Mouse (Mus musculus): ENCODE results near the gene Frmd4b. TPM values are rescaled to one million over a fixed set of nuclear protein-coding genes. Genes with fewer than 3 reads are reported as not detected.

Gene Frmd4b
- total and polyA plus RNA-seq, 3 experiments, result 0.44 to 2.9 TPM; not detected in 1

- Histone ChIP-seq H3K9me3 (replicated peaks) (no peaks in the 10 kb centered on the region), H3K36me3 (replicated peaks) (no peaks in the 10 kb centered on the region), H3K4me1 (ENCODE audit: insufficient read depth, low read depth, low read length) (no peaks in the 10 kb centered on the region), H3K27me3 (ENCODE audit: insufficient read depth, low read length) (no peaks in the 10 kb centered on the region), H3K4me3 (ENCODE audit: low read depth, low read length) (no peak overlapping the region)
- no peak for TF ChIP-seq CTCF (IDR thresholded peaks at IDR 0.05; ENCODE audit: low read depth, low read length)
- TF ChIP-seq TAL1 (conservative IDR thresholded peaks at IDR 0.05; ENCODE audit: low read depth, low read length), result no peak
- TF ChIP-seq GATA2 (IDR thresholded peaks at IDR 0.05; ENCODE audit: borderline replicate concordance, low read depth, low read length), result no peak
- TF ChIP-seq POLR2AphosphoS5 (IDR thresholded peaks at IDR 0.05; ENCODE audit: insufficient replicate concordance, low read depth, low read length), result no peak
- DNase-seq (ENCODE audit: low spot score) (no peak), ATAC-seq (ENCODE audit: extremely low read depth, insufficient number of reproducible peaks, low FRiP score, poor library complexity, severe bottlenecking) (no peak)
Observed at GRCm38 (mm10) chr6:97273777-97274176, 343.6 kb downstream of the Frmd4b start.

DNA sequence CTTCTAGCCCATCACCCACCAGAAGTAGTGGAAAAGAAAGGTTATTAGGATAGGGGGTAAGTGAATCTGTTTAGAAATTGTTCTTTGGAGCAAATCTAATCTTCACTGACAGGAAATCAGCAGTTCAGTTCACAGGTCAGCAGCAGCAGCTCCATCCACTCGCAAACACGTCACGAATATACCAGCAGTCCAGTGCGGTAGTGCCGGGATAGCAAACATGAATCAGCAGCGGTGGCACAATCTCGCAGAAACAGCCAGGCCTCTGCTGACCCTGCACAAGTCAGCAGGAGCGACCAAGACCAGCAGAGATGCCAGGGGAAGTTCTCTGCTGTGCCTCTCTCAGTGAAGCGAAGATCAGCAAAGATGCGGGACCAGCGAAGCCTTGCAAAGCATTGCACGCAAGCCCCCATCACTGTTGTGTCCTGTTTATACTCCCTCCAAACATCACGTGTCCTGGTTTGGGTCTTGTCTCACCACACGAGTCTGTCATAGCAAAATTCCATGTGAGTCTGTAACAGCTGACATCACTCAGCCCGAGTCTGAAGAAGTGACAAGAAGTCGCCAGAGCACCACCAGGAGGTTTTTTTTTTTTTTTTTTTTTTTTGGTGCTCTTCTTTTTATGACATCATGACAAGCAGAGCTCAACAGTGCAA, 344.2 kb downstream of the Frmd4b start:
- Histone ChIP-seq H3K4me3 (ENCODE audit: low read depth, low read length) (no peak overlapping the region), H3K36me3 (replicated peaks) (no peaks in the 10 kb centered on the region), H3K27me3 (ENCODE audit: insufficient read depth, low read length) (no peaks in the 10 kb centered on the region), H3K4me1 (ENCODE audit: insufficient read depth, low read depth, low read length) (no peaks in the 10 kb centered on the region), H3K9me3 (replicated peaks) (no peaks in the 10 kb centered on the region)
- TF ChIP-seq GATA2 (IDR thresholded peaks at IDR 0.05; ENCODE audit: borderline replicate concordance, low read depth, low read length), result no peak
- no peak for TF ChIP-seq POLR2AphosphoS5 (IDR thresholded peaks at IDR 0.05; ENCODE audit: insufficient replicate concordance, low read depth, low read length)
- no peak for TF ChIP-seq CTCF (IDR thresholded peaks at IDR 0.05; ENCODE audit: low read depth, low read length)
- no peak for TF ChIP-seq GATA1 (IDR thresholded peaks at IDR 0.05; ENCODE audit: borderline replicate concordance, low read length)
- no peak for TF ChIP-seq TAL1 (conservative IDR thresholded peaks at IDR 0.05; ENCODE audit: low read depth, low read length)
- ATAC-seq (ENCODE audit: extremely low read depth, insufficient number of reproducible peaks, low FRiP score, poor library complexity, severe bottlenecking), result no peak
- DNase-seq (ENCODE audit: low spot score), result no peak

DNA sequence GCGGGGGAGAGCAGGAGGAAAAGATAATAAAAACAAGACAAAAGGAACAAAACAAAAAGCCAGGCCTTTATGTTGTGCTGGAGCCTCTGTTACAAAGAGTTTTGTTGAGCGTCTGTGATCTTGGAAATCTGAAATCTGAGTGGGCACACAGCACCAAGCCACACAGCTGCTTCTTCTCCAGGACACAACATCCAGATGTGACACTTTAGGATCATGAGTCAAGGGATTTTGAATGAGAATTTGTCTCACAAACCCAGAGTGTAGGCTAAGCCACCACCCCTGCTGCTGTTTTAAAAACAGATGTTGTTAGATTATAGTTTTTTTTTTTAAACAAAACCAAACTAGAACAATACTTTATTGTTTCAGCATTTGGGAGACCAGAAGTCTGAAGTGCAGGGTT, 345.0 kb downstream of the Frmd4b start:
- TF ChIP-seq GATA1 (IDR thresholded peaks at IDR 0.05; ENCODE audit: borderline replicate concordance, low read length) (no peak), TAL1 (conservative IDR thresholded peaks at IDR 0.05; ENCODE audit: low read depth, low read length) (no peak), GATA2 (IDR thresholded peaks at IDR 0.05; ENCODE audit: borderline replicate concordance, low read depth, low read length) (no peak), CTCF (IDR thresholded peaks at IDR 0.05; ENCODE audit: low read depth, low read length) (no peak), POLR2AphosphoS5 (IDR thresholded peaks at IDR 0.05; ENCODE audit: insufficient replicate concordance, low read depth, low read length) (no peak)
- ATAC-seq (ENCODE audit: extremely low read depth, insufficient number of reproducible peaks, low FRiP score, poor library complexity, severe bottlenecking) (no peak), DNase-seq (ENCODE audit: low spot score) (no peak)
- Histone ChIP-seq H3K4me3 (ENCODE audit: low read depth, low read length) (no peak overlapping the region), H3K27me3 (ENCODE audit: insufficient read depth, low read length) (no peaks in the 10 kb centered on the region), H3K9me3 (replicated peaks) (no peaks in the 10 kb centered on the region), H3K36me3 (replicated peaks) (no peaks in the 10 kb centered on the region), H3K4me1 (ENCODE audit: insufficient read depth, low read depth, low read length) (no peaks in the 10 kb centered on the region)

DNA sequence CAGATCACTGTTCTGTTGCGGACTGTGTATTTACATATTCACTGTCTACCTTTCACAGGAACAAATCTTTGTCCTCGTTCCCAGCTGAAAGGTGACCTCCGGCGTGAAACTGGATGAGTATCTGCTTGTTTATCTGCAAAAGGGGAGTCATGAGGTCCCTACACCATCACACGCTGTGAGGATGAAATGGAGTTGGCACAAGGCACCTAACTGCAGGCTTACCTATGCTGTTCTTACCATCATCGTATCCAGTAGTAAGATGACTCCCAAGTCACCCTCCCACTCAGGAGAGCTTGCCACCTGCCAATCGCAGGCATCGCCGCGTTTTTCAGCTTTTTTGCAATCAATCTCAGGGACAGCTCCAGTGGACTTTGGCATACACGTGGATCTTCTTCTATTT, 347.7 kb downstream of the Frmd4b start:
- Histone ChIP-seq H3K36me3 (replicated peaks) (no peaks in the 10 kb centered on the region), H3K9me3 (replicated peaks) (no peaks in the 10 kb centered on the region), H3K4me1 (ENCODE audit: insufficient read depth, low read depth, low read length) (no peaks in the 10 kb centered on the region), H3K27me3 (ENCODE audit: insufficient read depth, low read length) (no peaks in the 10 kb centered on the region), H3K4me3 (ENCODE audit: low read depth, low read length) (no peak overlapping the region)
- DNase-seq (ENCODE audit: low spot score) (no peak), ATAC-seq (ENCODE audit: extremely low read depth, insufficient number of reproducible peaks, low FRiP score, poor library complexity, severe bottlenecking) (no peak)
- TF ChIP-seq CTCF (IDR thresholded peaks at IDR 0.05; ENCODE audit: low read depth, low read length) (no peak), POLR2AphosphoS5 (IDR thresholded peaks at IDR 0.05; ENCODE audit: insufficient replicate concordance, low read depth, low read length) (no peak), GATA1 (IDR thresholded peaks at IDR 0.05; ENCODE audit: borderline replicate concordance, low read length) (no peak), TAL1 (conservative IDR thresholded peaks at IDR 0.05; ENCODE audit: low read depth, low read length) (no peak), GATA2 (IDR thresholded peaks at IDR 0.05; ENCODE audit: borderline replicate concordance, low read depth, low read length) (no peak)

DNA sequence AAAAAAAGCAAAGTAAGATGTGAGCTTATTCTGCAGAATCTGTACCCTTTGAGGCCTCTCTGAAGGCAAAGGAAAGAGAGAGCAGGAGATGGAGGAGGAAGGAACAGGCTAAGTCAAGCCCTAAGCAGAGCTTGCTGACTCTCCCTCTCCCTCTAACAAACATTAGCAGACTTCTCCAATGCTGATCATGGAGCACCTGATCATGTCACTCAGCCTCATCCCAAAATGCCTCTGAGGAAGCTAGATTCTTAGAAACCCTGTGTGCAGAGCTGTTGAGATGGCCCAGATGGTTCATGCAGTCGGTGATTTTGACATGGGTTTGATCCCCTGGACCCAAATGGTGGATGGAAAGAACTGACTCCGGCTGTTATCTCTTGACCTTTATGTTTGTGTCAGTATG, 350.2 kb downstream of the Frmd4b start:
- Histone ChIP-seq H3K27me3 (ENCODE audit: insufficient read depth, low read length) (no peaks in the 10 kb centered on the region), H3K4me1 (ENCODE audit: insufficient read depth, low read depth, low read length) (no peaks in the 10 kb centered on the region), H3K4me3 (ENCODE audit: low read depth, low read length) (no peak overlapping the region), H3K9me3 (replicated peaks) (no peaks in the 10 kb centered on the region), H3K36me3 (replicated peaks) (no peaks in the 10 kb centered on the region)
- ATAC-seq (ENCODE audit: extremely low read depth, insufficient number of reproducible peaks, low FRiP score, poor library complexity, severe bottlenecking) (no peak), DNase-seq (ENCODE audit: low spot score) (no peak)
- no peak for TF ChIP-seq GATA1 (IDR thresholded peaks at IDR 0.05; ENCODE audit: borderline replicate concordance, low read length)
- no peak for TF ChIP-seq CTCF (IDR thresholded peaks at IDR 0.05; ENCODE audit: low read depth, low read length)
- no peak for TF ChIP-seq TAL1 (conservative IDR thresholded peaks at IDR 0.05; ENCODE audit: low read depth, low read length)
- TF ChIP-seq POLR2AphosphoS5 (IDR thresholded peaks at IDR 0.05; ENCODE audit: insufficient replicate concordance, low read depth, low read length), result no peak
- no peak for TF ChIP-seq GATA2 (IDR thresholded peaks at IDR 0.05; ENCODE audit: borderline replicate concordance, low read depth, low read length)

DNA sequence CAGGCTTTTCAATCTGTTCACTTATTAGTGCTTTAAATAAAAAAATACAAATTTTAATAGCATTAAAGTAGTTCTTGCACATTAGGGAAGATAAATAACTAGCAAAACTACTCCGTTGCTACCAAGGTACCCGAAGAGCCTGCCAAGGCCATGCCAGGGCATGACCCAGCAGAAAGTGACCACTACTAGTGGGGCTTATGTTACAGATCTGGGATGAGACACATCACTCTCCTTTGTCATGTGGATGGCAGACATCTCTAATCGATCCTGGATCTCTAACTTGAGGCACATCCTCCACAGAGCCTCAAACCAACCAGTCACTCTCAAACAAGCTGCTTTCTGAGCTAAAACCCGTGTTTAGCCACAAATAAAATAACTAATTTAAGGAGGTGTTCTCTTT, 350.7 kb downstream of the Frmd4b start:
- H3K27me3 ChIP-seq (ENCODE audit: insufficient read depth, low read length), result no peaks in the 10 kb centered on the region
- ATAC-seq (ENCODE audit: extremely low read depth, insufficient number of reproducible peaks, low FRiP score, poor library complexity, severe bottlenecking), result no peak
- H3K9me3 ChIP-seq (replicated peaks), result no peaks in the 10 kb centered on the region
- no peaks in the 10 kb centered on the region for H3K4me1 ChIP-seq (ENCODE audit: insufficient read depth, low read depth, low read length)
- no peak for TF ChIP-seq POLR2AphosphoS5 (IDR thresholded peaks at IDR 0.05; ENCODE audit: insufficient replicate concordance, low read depth, low read length)
- no peak for TF ChIP-seq CTCF (IDR thresholded peaks at IDR 0.05; ENCODE audit: low read depth, low read length)
- no peak for TF ChIP-seq GATA2 (IDR thresholded peaks at IDR 0.05; ENCODE audit: borderline replicate concordance, low read depth, low read length)
- TF ChIP-seq TAL1 (conservative IDR thresholded peaks at IDR 0.05; ENCODE audit: low read depth, low read length), result no peak
- no peak for TF ChIP-seq GATA1 (IDR thresholded peaks at IDR 0.05; ENCODE audit: borderline replicate concordance, low read length)
- H3K4me3 ChIP-seq (ENCODE audit: low read depth, low read length), result no peak overlapping the region
- no peaks in the 10 kb centered on the region for H3K36me3 ChIP-seq (replicated peaks)
- DNase-seq (ENCODE audit: low spot score), result no peak
